Mouse (Mus musculus): ENCODE results near the gene Cept1. TPM values are rescaled to one million over a fixed set of nuclear protein-coding genes. Genes with fewer than 3 reads are reported as not detected.

The Cept1 gene
- polyA plus RNA-seq, 1 experiment from 2014 or later: 46.8 TPM

DNA sequence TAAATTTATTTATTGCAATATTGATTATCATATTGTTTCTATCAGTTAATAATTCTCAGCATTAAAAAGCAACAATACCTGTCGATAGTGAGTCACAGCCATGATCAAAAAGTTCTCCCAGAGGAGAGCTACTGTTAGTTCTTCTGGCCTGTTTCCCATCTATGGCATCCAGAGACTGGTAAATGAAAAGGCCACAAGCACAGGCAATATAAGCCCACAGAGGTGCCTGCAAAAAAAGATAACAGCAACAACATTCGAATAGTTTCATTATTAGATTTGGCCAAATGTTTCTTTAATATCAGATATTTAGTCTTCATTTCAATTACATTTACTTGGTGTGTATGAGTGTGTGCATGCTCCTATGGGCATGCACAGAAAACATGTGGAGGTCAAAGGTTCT lies 14.3 kb downstream of the Cept1 start:
- Histone ChIP-seq H3K4me1 (no peaks in the 10 kb centered on the region), H3K27ac (replicated peaks) (no peak overlapping the region), H3K9me3 (replicated peaks) (no peaks in the 10 kb centered on the region), H3K4me2 (no peak overlapping the region), H3K9ac (replicated peaks) (no peak overlapping the region), H3K4me3 (replicated peaks) (no peak overlapping the region), H3K27me3 (replicated peaks) (no peaks in the 10 kb centered on the region), H3K36me3 (peaks cover 7% of the 10 kb centered on the region; the same call in 1 of the 2 replicates)
- 91% methylated on average over 2 of the region's 2 CpGs for WGBS
- no peak for ATAC-seq (ENCODE audit: low FRiP score)

- Histone ChIP-seq H3K4me2 (no peak overlapping the region), H3K4me1 (no peaks in the 10 kb centered on the region), H3K27me3 (replicated peaks) (no peaks in the 10 kb centered on the region), H3K9me3 (replicated peaks) (no peaks in the 10 kb centered on the region), H3K9ac (replicated peaks) (no peak overlapping the region), H3K36me3 (0 out of 2 replicates have a peak, but pooled peaks cover 2% of the 10 kb centered on the region), H3K27ac (replicated peaks) (no peak overlapping the region), H3K4me3 (replicated peaks) (no peak overlapping the region)
- ATAC-seq (ENCODE audit: low FRiP score): no peak
- 93% methylated on average over 2 of the region's 2 CpGs for WGBS
Measured at GRCm38 (mm10) chr3:106528032-106528431, 19.6 kb downstream of the Cept1 start.

DNA sequence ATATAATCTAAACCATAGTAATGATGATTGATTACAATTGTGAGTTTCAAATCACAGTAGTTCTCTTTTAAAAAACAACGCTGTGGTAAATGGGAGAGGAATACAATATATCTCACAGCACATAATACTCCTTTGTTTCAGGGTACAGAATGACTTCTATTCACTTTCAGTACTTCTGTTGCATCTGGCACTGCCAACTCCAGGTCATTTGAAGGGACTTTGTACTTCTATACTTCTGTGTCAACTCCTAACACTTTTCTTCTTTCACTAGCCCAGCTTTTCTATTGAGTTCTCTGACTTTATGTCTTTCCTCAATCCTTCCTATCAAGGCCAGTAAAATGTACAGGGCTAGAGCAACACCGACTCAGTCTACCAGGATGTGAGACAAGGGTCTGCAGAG lies 21.2 kb downstream of the Cept1 start:
- no peak for ATAC-seq (ENCODE audit: low FRiP score)
- no peak overlapping the region for H3K4me3 ChIP-seq (replicated peaks)
- no peak overlapping the region for H3K4me2 ChIP-seq
- H3K4me1 ChIP-seq: no peaks in the 10 kb centered on the region
- no peak overlapping the region for H3K27ac ChIP-seq (replicated peaks)
- 0 out of 2 replicates have a peak, but pooled peaks cover 2% of the 10 kb centered on the region for H3K36me3 ChIP-seq
- 86% methylated on average over 2 of the region's 2 CpGs for WGBS
- no peaks in the 10 kb centered on the region for H3K9me3 ChIP-seq (replicated peaks)
- no peak overlapping the region for H3K9ac ChIP-seq (replicated peaks)
- no peaks in the 10 kb centered on the region for H3K27me3 ChIP-seq (replicated peaks)

DNA sequence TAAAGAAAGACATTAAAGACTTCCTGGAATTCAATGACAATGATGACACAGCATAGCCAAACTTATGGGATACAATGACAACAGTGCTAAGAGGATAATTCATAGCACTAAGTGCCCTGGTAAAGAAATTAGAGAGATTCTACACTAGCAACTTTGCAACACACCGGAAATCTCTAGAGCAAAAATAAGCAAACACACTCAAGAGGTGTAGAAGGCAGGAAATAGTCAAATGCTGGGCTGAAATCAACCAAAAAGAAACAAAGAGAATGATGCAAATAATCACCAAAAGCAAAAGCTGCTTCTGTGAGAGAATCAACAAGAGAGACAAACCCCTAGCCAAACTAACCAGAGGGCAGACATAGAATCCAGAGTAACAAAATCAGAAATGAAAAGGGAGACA lies 24.9 kb downstream of the Cept1 start:
- WGBS: 95% methylated on average over 1 of the region's 1 CpGs
- ATAC-seq (ENCODE audit: low FRiP score): no peak
- Histone ChIP-seq H3K27me3 (replicated peaks) (no peaks in the 10 kb centered on the region), H3K9me3 (replicated peaks) (no peaks in the 10 kb centered on the region), H3K4me3 (replicated peaks) (no peak overlapping the region), H3K36me3 (peaks cover 5% of the 10 kb centered on the region; the same call in 1 of the 2 replicates), H3K27ac (replicated peaks) (no peak overlapping the region), H3K4me1 (no peaks in the 10 kb centered on the region), H3K4me2 (no peak overlapping the region), H3K9ac (replicated peaks) (no peak overlapping the region)

GRCm38 (mm10) chr3:106515016-106515415 lies 32.6 kb downstream of the Cept1 start:
- Histone ChIP-seq H3K9ac (replicated peaks) (no peak overlapping the region), H3K27ac (replicated peaks) (no peak overlapping the region), H3K9me3 (replicated peaks) (no peaks in the 10 kb centered on the region), H3K36me3 (peaks cover 5% of the 10 kb centered on the region; the same call in 1 of the 2 replicates), H3K4me2 (no peak overlapping the region), H3K27me3 (replicated peaks) (no peaks in the 10 kb centered on the region), H3K4me1 (no peaks in the 10 kb centered on the region), H3K4me3 (replicated peaks) (no peak overlapping the region)
- 95% methylated on average over 6 of the region's 6 CpGs for WGBS
- no peak for ATAC-seq (ENCODE audit: low FRiP score)

GRCm38 (mm10) chr3:106510669-106511068 lies 36.9 kb downstream of the Cept1 start:
- no peaks in the 10 kb centered on the region for H3K4me1 ChIP-seq
- ATAC-seq (ENCODE audit: low FRiP score): no peak
- no peaks in the 10 kb centered on the region for H3K9me3 ChIP-seq (replicated peaks)
- no peak overlapping the region for H3K4me3 ChIP-seq (replicated peaks)
- H3K9ac ChIP-seq (replicated peaks): no peak overlapping the region
- no peak overlapping the region for H3K27ac ChIP-seq (replicated peaks)
- no peak overlapping the region for H3K4me2 ChIP-seq
- peaks cover 2% of the 10 kb centered on the region; the same call in 1 of the 2 replicates for H3K36me3 ChIP-seq
- 87% methylated on average over 1 of the region's 1 CpGs for WGBS
- H3K27me3 ChIP-seq (replicated peaks): no peaks in the 10 kb centered on the region

GRCm38 (mm10) chr3:106502892-106503291 lies 44.7 kb downstream of the Cept1 start:
- no peak overlapping the region for H3K4me2 ChIP-seq
- H3K27ac ChIP-seq (replicated peaks): no peak overlapping the region
- no peak overlapping the region for H3K4me3 ChIP-seq (replicated peaks)
- H3K36me3 ChIP-seq: peaks cover 29% of the 10 kb centered on the region
- no peaks in the 10 kb centered on the region for H3K4me1 ChIP-seq
- no peak for ATAC-seq (ENCODE audit: low FRiP score)
- H3K9ac ChIP-seq (replicated peaks): no peak overlapping the region
- no peaks in the 10 kb centered on the region for H3K27me3 ChIP-seq (replicated peaks)
- no peaks in the 10 kb centered on the region for H3K9me3 ChIP-seq (replicated peaks)
- 97% methylated on average over 2 of the region's 2 CpGs for WGBS

DNA sequence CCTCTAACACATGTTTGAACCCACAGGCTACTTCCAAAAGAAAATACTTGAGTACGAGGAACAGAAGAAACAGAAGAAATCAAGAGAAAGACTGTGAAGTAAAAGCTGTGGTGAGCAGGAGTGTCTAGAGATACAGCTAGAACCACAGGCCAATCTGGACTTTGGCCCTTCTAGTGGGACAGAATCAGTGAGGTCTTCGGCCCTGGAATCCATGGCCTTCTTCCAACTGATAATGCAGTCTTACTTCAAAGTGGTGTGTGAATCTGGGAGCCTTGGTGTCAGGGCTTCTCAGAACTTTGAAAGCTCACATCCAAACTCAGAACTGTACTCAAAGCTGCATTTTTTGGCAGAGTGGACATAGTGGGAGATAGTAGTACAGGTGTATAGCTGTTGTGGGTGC lies 47.1 kb downstream of the Cept1 start:
- H3K4me2 ChIP-seq: no peak overlapping the region
- H3K9ac ChIP-seq (replicated peaks): no peak overlapping the region
- no peak overlapping the region for H3K27ac ChIP-seq (replicated peaks)
- H3K27me3 ChIP-seq (replicated peaks): no peaks in the 10 kb centered on the region
- H3K4me1 ChIP-seq: no peaks in the 10 kb centered on the region
- no peaks in the 10 kb centered on the region for H3K9me3 ChIP-seq (replicated peaks)
- peaks cover 29% of the 10 kb centered on the region for H3K36me3 ChIP-seq
- ATAC-seq (ENCODE audit: low FRiP score): no peak
- 96% methylated on average over 2 of the region's 2 CpGs for WGBS
- H3K4me3 ChIP-seq (replicated peaks): no peak overlapping the region

- Histone ChIP-seq H3K4me2 (no peak overlapping the region), H3K9me3 (replicated peaks) (no peaks in the 10 kb centered on the region), H3K27ac (replicated peaks) (no peak overlapping the region), H3K9ac (replicated peaks) (no peak overlapping the region), H3K4me3 (replicated peaks) (no peak overlapping the region), H3K4me1 (no peaks in the 10 kb centered on the region), H3K36me3 (peaks cover 8% of the 10 kb centered on the region), H3K27me3 (replicated peaks) (no peaks in the 10 kb centered on the region)
- ATAC-seq (ENCODE audit: low FRiP score): no peak
- WGBS: 83% methylated on average over 3 of the region's 3 CpGs
Measured at GRCm38 (mm10) chr3:106496996-106497395, 50.6 kb downstream of the Cept1 start.

DNA sequence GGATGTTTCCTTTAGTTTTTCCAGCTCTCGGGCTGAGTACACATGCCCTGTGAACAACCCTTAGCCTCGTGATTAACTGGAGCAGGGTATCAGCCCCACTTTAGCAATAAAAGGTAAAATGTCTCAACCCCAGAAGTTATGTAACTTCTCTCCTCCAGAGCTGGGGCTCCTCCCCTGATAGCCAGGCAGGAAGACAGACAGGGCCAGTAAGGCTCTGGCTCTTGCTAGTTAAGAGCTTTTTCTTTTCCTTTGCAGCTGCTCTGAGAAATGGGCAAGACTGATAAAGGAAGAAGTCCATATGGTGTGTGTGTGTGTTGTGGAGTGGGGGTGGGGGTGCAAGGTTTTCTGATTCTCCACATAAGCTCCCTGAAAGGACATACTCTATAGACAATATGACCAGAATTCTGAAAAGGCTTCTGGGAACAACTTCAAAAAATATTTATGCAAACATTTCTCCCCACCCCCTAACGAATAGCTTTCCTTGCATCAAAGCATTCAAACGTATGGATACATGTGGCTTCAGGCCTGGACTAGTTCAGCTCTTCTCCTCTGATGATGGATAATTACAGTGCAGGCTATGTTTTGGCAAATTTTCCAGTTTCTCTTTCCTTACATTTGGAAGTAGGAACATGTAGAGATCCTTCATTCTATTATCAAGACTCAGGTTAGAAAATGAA lies 51.4 kb downstream of the Cept1 start:
- Histone ChIP-seq H3K36me3 (peaks cover 8% of the 10 kb centered on the region), H3K9me3 (replicated peaks) (no peaks in the 10 kb centered on the region), H3K27me3 (replicated peaks) (no peaks in the 10 kb centered on the region), H3K9ac (replicated peaks) (no peak overlapping the region), H3K4me2 (no peak overlapping the region), H3K4me3 (replicated peaks) (no peak overlapping the region), H3K4me1 (no peaks in the 10 kb centered on the region), H3K27ac (replicated peaks) (no peak overlapping the region)
- 77% methylated on average over 4 of the region's 4 CpGs for WGBS
- ATAC-seq (ENCODE audit: low FRiP score): no peak

DNA sequence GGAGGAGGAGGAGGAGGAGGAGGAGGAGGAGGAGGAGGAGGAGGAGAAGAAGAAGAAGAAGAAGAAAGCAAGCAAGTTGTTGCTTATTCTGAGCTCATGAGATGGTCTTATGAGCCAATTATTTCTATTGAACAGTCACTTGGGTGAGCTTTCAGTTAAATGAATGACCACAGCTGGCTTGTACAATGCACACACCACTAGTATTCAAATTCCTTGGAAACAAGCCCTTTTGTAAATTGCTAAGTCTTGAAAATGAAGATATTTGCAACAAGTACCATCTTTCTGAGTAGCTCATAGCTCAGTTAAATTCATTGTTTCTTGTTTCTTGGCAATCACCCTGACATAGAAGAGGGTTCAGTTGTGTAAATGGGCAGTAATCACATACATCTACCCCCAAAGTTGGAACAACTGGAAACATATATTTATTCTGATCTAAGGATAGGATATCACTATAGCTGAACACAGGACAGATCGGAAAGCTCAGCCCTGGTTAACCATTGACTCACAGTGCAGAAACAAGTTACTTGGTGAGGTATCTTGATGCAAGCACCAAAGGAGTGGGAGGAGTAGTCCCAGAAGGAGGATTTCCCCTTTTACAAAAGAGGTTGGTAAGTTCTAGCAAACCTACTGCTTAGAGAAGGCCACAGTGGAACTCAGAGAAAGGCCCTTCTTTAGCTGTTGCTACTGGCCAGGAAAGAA lies 52.1 kb downstream of the Cept1 start:
- 92% methylated on average over 1 of the region's 1 CpGs for WGBS
- no peak for ATAC-seq (ENCODE audit: low FRiP score)

DNA sequence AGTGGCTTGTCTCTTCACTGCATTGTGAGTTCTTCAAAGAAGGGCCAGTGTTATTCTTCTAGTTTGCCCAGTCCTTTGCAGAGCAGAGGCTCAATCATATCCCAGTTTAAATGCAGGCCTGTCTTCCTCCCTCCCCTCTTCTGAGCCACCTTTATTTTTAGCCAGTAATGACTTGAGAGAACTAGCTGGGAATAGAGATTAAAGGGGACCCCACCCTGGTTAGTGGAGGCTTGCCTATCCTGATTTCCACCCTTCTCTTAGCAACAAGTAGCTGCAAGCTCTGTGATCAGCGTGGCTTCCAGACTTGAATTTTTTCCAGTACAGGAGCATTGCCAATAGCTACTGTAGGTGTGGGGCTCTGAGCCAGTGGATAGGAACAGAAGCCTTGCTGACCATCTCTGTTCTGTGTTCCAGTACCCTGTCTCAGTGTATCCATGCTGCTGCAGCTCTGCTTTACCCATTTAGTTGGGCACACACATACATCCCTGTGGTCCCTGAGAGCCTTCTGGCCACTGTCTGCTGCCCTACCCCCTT lies 53.1 kb downstream of the Cept1 start:
- 83% methylated on average over 1 of the region's 1 CpGs for WGBS
- Histone ChIP-seq H3K27ac (replicated peaks) (no peak overlapping the region), H3K9me3 (replicated peaks) (no peaks in the 10 kb centered on the region), H3K27me3 (replicated peaks) (no peaks in the 10 kb centered on the region), H3K4me3 (replicated peaks) (no peak overlapping the region), H3K4me1 (no peaks in the 10 kb centered on the region), H3K9ac (replicated peaks) (no peak overlapping the region), H3K4me2 (no peak overlapping the region), H3K36me3 (no peaks in the 10 kb centered on the region)
- no peak for ATAC-seq (ENCODE audit: low FRiP score)

More for the DNA sequence above, 52.1 kb downstream of the Cept1 start:
- Histone ChIP-seq H3K4me2 (no peak overlapping the region), H3K4me3 (replicated peaks) (no peak overlapping the region), H3K27ac (replicated peaks) (no peak overlapping the region), H3K9ac (replicated peaks) (no peak overlapping the region), H3K36me3 (peaks cover 6% of the 10 kb centered on the region), H3K4me1 (no peaks in the 10 kb centered on the region), H3K9me3 (replicated peaks) (no peaks in the 10 kb centered on the region), H3K27me3 (replicated peaks) (no peaks in the 10 kb centered on the region)

Measured in neural tube, embryonic 15.5 days (tissue).